Mouse (Mus musculus) heart, postnatal 4 days (tissue): Measurements from ENCODE around the gene Gnptg. TPM values are rescaled to one million over a fixed set of nuclear protein-coding genes. Genes with fewer than 3 reads are reported as not detected.
"Not testable (repeated sequence)": the region's sequence is repeated elsewhere in the genome, so short reads cannot be mapped to it uniquely, and the experiment has no call there.

Experiments used
- DNase-seq: peaks from one replicate; pipeline ENCODE4 v3.0.0; 2021
- total RNA-seq, 2 experiments: library from RNA; stranded (reverse); gene quantifications; 2 replicates each; pipeline ENCODE4 v1.2.3; 2021

The Gnptg gene
- total RNA-seq, 2 experiments from 2014 or later = 11.2 to 14.9 TPM

GRCm38 (mm10) chr17:25243131-25243780 is 3.3 kb upstream of the Gnptg start:
- DNase-seq = no peak

DNA sequence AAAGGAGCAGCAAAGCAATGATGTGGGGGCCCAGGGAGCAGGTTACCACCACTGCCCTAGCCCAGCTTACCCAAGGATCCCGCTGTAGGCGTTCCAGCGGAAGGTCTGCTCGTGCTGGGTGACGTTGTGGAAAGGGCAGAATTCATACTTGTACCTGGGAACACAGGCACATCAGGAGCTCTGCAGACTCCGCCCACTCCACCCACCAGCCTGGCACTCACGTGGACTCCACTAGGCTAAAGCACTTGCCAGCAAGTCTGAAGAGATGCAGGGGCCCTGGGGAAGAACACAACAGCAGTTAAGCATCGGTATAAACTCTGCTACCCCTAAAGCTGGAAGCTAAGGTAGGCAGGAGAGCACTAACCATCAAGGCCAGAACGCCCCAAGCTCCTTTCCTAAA is 4.3 kb downstream of the Gnptg start:
- no peak for DNase-seq

DNA sequence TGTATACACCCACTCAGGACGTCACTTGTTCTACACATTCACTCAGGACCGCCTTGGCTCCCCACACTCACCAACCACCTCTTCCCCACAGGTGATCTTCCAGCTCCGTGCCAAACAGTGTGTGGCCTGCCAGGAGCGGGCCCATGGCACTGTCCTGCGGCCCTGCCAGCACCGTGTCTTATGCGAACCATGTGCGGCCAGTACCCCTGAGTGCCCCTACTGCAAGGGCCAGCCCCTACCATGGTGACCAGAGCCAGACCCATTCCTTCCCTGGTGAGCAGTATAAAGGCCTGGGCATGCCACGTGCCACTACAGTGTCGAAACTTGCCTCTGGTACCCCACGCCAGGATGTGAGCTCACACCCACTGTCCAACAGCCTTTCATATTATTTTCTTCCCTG is 8.3 kb downstream of the Gnptg start:
- not testable (repeated sequence) for DNase-seq

- no peak for DNase-seq
These were observed 9.2 kb downstream of the Gnptg start for GRCm38 (mm10) chr17:25230700-25231099.

- DNase-seq = not testable (repeated sequence)
These were observed 9.8 kb downstream of the Gnptg start for GRCm38 (mm10) chr17:25230014-25230655.

- no peak for DNase-seq
These were observed 11.9 kb downstream of the Gnptg start for GRCm38 (mm10) chr17:25227991-25228390.

GRCm38 (mm10) chr17:25225659-25226058 is 14.3 kb downstream of the Gnptg start:
- no peak for DNase-seq

DNA sequence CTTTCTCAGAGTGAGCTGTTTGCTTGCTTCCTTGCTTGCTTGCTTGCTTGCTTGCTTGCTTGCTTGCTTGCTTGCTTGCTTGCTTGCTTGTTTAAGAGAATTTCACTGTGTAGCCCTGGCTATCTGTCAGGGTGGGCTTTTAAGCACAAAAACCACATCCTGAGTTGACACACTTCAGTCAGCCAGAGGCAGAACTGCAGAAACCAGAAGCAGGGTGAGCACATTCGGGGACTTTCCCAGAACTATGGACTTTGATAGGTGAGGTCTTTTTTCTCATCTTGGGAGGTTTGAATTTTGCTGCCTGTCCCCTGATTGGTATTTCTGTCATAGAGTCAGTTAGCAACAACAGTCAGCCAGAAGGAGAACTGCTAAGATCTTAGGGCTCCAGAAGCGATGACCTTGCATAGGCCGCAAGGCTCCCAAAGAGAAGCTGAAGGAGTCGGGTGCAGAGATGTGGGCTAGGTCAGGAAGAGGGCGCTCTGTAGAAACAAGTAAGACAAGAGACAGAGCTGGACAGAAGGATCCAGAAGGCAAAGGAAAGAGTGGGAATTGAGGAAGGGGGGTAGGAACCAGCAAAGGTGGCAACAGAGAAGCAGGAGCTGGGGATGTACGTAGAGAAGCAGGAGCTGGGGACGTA is 15.2 kb downstream of the Gnptg start:
- DNase-seq = no peak

GRCm38 (mm10) chr17:25222951-25223601 is 16.8 kb downstream of the Gnptg start:
- no peak for DNase-seq

- not testable (repeated sequence) for DNase-seq
These were observed 17.4 kb downstream of the Gnptg start for GRCm38 (mm10) chr17:25222504-25222940.

DNA sequence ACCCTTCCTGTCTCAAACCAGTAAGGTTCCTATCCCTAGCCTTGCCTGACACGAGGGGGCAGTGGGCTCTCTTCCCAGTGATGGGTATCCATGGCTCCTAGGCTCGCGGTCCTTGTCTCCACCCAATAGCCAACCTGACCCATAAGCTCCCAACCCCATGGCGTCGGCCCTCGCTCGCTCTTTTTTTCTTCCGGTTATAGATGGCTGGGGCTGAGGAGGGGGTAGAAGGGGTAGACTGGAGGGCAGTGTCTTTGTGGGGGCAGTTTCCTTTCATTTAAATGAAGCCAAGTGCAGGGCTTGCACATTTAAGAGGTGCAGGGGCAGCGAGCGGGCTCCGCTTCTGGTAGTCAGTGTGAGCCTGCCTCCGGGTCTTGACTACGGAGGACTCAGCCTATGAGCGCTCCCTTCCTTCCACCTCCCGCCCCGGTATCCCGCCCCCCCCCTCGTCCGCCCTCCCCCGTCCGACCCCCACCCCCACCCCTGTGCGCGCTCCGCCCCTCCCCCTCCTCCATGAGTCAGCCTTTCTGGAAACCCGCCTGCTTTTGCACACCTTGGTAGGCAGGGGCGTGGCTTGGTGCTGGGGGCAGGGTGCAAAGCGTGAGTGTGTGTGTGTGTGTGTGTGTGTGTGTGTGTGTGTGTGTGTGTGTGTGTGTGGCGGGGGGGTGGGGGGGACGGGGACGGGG is 18.0 kb downstream of the Gnptg start:
- DNase-seq = peak; percentile 60

GRCm38 (mm10) chr17:25220746-25221145 is 19.2 kb downstream of the Gnptg start:
- DNase-seq = no peak

- DNase-seq = no peak
These were observed 20.2 kb downstream of the Gnptg start for GRCm38 (mm10) chr17:25219492-25220295.

DNA sequence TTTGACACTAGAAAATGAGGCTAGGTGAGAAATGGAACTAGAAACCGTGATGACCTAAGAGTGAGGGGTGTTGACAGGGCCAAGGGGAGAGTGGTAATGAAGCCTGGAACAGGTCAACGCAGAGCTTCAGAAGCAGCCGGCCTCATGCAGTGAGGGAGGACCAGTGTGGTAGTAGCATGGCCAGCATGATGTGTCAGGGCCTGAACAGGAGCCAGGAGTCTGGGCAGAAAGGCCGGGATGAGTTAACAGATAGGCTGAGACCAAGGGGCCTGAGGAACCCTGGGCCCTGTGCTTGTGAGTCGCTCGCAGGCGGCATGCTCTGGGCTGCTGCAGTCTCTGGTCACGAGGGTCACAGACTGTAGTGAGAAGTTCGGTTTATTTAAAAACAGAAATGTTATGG is 21.0 kb downstream of the Gnptg start:
- DNase-seq = no peak

DNA sequence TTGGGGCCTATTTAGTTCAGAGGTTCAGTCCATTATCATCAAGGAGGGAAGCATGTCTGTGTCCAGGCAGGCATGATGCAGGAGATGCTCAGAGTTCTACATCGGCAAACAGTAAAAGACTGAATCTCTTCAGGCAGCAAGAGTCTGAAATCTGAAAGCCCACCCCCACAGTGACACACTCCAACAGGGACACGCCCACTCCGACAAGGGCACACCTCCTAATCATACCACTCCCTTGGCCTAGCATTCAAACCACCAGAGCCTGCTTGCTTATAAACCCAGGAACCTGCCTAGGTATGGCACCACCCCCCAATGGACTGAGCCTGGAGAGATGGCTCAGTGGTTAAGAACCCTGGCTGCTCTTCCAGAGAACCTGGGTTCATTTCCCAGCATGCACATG is 24.5 kb downstream of the Gnptg start:
- no peak for DNase-seq

- no peak for DNase-seq
These were observed 28.2 kb downstream of the Gnptg start for GRCm38 (mm10) chr17:25211705-25212104.

DNA sequence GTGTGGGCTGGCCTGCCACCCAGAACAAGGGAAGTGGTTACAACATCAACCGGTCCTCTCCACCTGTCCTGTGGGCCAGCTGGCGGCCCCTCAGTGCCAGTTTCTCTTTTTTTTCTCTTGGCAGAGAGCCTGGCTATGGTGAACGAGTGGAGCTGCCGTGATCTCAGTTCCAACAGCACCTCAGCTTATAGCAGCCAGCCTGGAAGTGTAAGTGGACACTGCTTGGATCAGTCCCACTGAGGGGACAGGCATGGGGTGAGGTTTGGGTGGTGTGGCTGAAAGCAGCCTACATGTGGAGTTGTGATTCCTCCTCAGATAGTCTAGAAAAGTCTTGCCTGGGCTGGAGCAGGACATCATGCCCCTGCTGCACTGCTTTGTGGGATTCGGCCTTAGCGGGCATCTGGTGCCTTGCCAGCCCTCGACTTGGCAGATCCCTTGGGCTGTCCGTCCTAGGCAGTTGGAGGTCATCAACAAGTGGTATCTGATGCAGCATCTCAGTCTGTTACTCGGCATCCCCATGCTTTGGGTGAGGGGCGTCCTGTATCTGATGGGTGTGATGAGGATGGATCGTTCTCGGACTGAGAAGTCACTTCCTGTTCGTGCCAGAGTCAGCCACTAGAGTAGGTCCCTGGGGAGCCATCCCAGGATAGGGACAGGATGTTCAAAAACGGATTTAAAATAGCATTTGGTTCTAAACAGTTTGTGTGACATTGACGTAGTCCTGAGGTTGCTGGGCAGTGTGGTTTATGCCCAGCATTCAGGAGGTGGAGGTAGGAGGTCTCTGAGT is 29.1 kb downstream of the Gnptg start:
- DNase-seq = peak; percentile 33

GRCm38 (mm10) chr17:25210006-25210405 is 29.9 kb downstream of the Gnptg start:
- no peak for DNase-seq

DNA sequence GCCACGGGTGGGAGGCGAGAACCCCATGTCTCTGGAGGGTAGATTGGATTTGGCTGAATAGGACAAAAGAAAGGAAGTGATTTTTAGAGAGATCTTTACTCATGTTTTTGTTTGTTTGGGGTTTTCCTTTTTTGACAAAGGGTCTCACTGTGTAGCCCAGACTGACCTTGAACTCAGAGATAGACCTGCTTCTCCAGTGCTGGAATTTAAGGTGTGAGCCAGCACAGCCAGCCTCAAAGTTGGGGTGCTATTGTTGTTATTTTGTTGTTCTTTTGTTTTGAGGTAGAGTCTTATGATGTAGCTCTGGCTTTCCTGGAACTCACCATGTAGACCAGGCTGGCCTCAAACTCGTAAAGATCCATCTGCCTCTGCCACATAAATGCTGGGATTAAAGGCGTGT is 37.5 kb downstream of the Gnptg start:
- no peak for DNase-seq

DNA sequence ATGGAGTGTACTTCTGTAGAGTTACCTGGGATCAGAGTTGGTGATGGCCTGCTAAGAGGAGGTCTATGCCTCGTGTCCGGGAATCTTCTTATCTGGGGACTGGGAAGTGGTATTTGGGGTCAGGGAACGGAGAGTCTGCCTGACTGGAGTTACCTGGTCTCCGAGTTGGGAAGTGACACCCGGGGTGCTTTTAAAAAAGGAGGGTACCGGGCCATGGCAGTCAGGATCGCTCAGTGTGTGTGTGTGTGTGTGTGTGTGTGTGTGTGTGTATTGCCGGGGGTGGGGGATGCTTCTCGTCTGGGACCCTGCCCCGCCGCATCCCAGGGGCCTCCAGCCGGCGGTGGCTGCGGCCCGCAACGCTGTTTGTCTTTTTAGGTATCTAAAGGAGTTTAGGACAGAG is 50.8 kb downstream of the Gnptg start:
- no peak for DNase-seq
